Mouse (Mus musculus) brain, embryonic 14.5 days (tissue): ENCODE data around the gene Thsd7b.

ENCODE experiments used
- CTCF ChIP-seq: fragments of 200-500 bp; IDR thresholded peaks from 2 replicates; pipeline ENCODE4 v1.5.1; 2012; ENCODE audit warnings: inconsistent platforms, mild to moderate bottlenecking, moderate library complexity, borderline replicate concordance; ENCODE audit not compliant: insufficient read depth, insufficient read length; ENCODE audit errors: extremely low read depth
- POLR2A ChIP-seq: fragments of 200-500 bp; IDR thresholded peaks from 2 replicates; pipeline ENCODE4 v1.6.1; 2012; ENCODE audit warnings: mild to moderate bottlenecking, inconsistent platforms, borderline replicate concordance; ENCODE audit not compliant: poor library complexity, insufficient read depth, insufficient read length, severe bottlenecking; ENCODE audit errors: extremely low read depth

- no peak for TF ChIP-seq POLR2A
- TF ChIP-seq CTCF, result no peak
Observed at GRCm38 (mm10) chr1:129759003-129759402, 485.9 kb downstream of the Thsd7b start.
